Mouse (Mus musculus) layer of hippocampus, adult 11-12 months (tissue): Measurements from ENCODE around the gene Smim4.

ENCODE experiments used
- DNase-seq: peaks from one replicate; pipeline ENCODE4 v3.0.0; 2022; ENCODE audit warnings: low spot score

The Smim4 gene

GRCm38 (mm10) chr14:31115522-31115921 is 13.2 kb downstream of the Smim4 start:
- DNase-seq, result no peak

GRCm38 (mm10) chr14:31114011-31114410 is 14.7 kb downstream of the Smim4 start:
- no peak for DNase-seq

GRCm38 (mm10) chr14:31112187-31112586 is 16.6 kb downstream of the Smim4 start:
- DNase-seq, result no peak

- no peak for DNase-seq
These were observed 18.1 kb downstream of the Smim4 start for GRCm38 (mm10) chr14:31110613-31111012.

GRCm38 (mm10) chr14:31105156-31105555 is 23.6 kb downstream of the Smim4 start:
- DNase-seq, result no peak

GRCm38 (mm10) chr14:31089918-31090317 is 38.8 kb downstream of the Smim4 start:
- no peak for DNase-seq

GRCm38 (mm10) chr14:31088515-31088914 is 40.2 kb downstream of the Smim4 start:
- no peak for DNase-seq

- no peak for DNase-seq
These were observed 41.3 kb downstream of the Smim4 start for GRCm38 (mm10) chr14:31087433-31087832.

GRCm38 (mm10) chr14:31081147-31081546 is 47.6 kb downstream of the Smim4 start:
- DNase-seq, result no peak

- DNase-seq, result no peak
These were observed 49.3 kb downstream of the Smim4 start for GRCm38 (mm10) chr14:31079313-31080028.

- DNase-seq, result no peak
These were observed 50.1 kb downstream of the Smim4 start for GRCm38 (mm10) chr14:31078597-31079208.

GRCm38 (mm10) chr14:31069086-31069733 is 59.5 kb downstream of the Smim4 start:
- no peak for DNase-seq

- no peak for DNase-seq
These were observed 66.5 kb downstream of the Smim4 start for GRCm38 (mm10) chr14:31062277-31062676.

GRCm38 (mm10) chr14:31045817-31046216 is 82.9 kb downstream of the Smim4 start:
- DNase-seq, result no peak

GRCm38 (mm10) chr14:31045296-31045695 is 83.5 kb downstream of the Smim4 start:
- no peak for DNase-seq
